Mouse (Mus musculus) heart, embryonic 11.5 days (tissue): ENCODE measurements around the gene Itgb6. TPM values are rescaled to one million over a fixed set of nuclear protein-coding genes. Genes with fewer than 3 reads are reported as not detected.

Experiments
- ATAC-seq: fragments of 200-750 bp; cut with Nextera tagmentation; replicated peaks from 2 replicates; pipeline ENCODE4 v1.8.0; 2017; ENCODE audit warnings: moderate library complexity; ENCODE audit not compliant: insufficient number of reproducible peaks, low FRiP score, low TSS enrichment
- H3K27ac ChIP-seq: fragments of 300-500 bp; sonication (generic); 2 replicates; pipeline ENCODE4 v1.5.1; 2014; ENCODE audit warnings: mild to moderate bottlenecking, low read depth, low read length
- H3K27me3 ChIP-seq: fragments of 300-500 bp; sonication (generic); 2 replicates; pipeline ENCODE4 v1.6.1; 2014; ENCODE audit warnings: mild to moderate bottlenecking, low read length, mixed read lengths; ENCODE audit not compliant: control insufficient read depth, insufficient read depth
- H3K36me3 ChIP-seq: fragments of 300-500 bp; sonication (generic); 2 replicates; pipeline ENCODE4 v1.6.1; 2014; ENCODE audit warnings: mild to moderate bottlenecking, low read length, moderate library complexity, mixed read lengths; ENCODE audit not compliant: control insufficient read depth, insufficient read depth
- H3K4me1 ChIP-seq: fragments of 300-500 bp; sonication (generic); 2 replicates; pipeline ENCODE4 v1.6.1; 2014; ENCODE audit warnings: low read length; ENCODE audit not compliant: control insufficient read depth, insufficient read depth
- H3K4me2 ChIP-seq: fragments of 300-500 bp; sonication (generic); 2 replicates; pipeline ENCODE4 v1.6.1; 2014; ENCODE audit warnings: mild to moderate bottlenecking, moderate library complexity
- H3K4me3 ChIP-seq: fragments of 300-500 bp; sonication (generic); 2 replicates; pipeline ENCODE4 v1.5.1; 2014; ENCODE audit warnings: low read depth, low read length
- H3K9ac ChIP-seq: fragments of 300-500 bp; sonication (generic); 2 replicates; pipeline ENCODE4 v1.6.1; 2014; ENCODE audit warnings: mild to moderate bottlenecking, low read depth, low read length, moderate library complexity
- H3K9me3 ChIP-seq: fragments of 300-500 bp; sonication (generic); replicated peaks from 2 replicates; pipeline ENCODE4 v1.6.1; 2016; ENCODE audit warnings: low read length; ENCODE audit not compliant: control insufficient read depth
- WGBS: fragments of 180-500 bp; shearing (Covaris S2); extraction: QIAGEN DNeasy Blood & Tissue Kit; methylation state at CpG from one replicate; pipeline ENCODE4 v1.1.7; 2014; ENCODE audit not compliant: insufficient replicate concordance; 5-methylcytosine and 5-hydroxymethylcytosine counted together
- polyA plus RNA-seq: library from polyadenylated mRNA; unstranded; fragments of >200 nt; fragmentation: Nextera tagmentation; extraction: Ambion mirVana; gene quantifications from 2 replicates; pipeline ENCODE4 v1.2.1, GENCODE M21; 2014

The Itgb6 gene
- polyA plus RNA-seq, 1 experiment from 2014 or later: 0.20 TPM

DNA sequence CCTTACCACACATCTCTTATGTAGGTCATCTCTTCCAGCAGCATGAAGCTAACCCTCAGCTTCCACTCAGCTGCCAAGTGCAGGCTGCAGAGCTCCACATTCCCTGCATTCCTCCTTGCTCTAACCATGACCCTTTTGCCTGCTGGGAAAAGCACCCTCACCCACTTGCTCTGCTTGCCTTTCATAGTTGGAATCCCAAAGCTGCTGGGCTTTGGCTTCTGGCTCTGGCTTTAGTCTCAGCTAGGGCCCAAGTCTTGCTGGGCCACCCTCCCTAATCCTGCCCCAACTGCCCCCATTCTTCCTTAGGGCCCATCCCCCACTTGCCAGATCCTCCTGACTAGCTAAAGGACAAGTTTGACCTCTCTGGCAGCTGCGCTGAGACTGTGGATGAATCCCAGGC lies 24.3 kb downstream of the Itgb6 start:
- Histone ChIP-seq H3K4me1 (peaks cover 34% of the 10 kb centered on the region), H3K36me3 (no peaks in the 10 kb centered on the region), H3K4me3 (no peak overlapping the region), H3K27me3 (no peaks in the 10 kb centered on the region), H3K4me2 (no peak overlapping the region), H3K9me3 (no peaks in the 10 kb centered on the region), H3K27ac (peak overlapping the region; percentile 66), H3K9ac (no peak overlapping the region)
- WGBS: 12% methylated on average over 1 of the region's 1 CpGs
- ATAC-seq: no peak

DNA sequence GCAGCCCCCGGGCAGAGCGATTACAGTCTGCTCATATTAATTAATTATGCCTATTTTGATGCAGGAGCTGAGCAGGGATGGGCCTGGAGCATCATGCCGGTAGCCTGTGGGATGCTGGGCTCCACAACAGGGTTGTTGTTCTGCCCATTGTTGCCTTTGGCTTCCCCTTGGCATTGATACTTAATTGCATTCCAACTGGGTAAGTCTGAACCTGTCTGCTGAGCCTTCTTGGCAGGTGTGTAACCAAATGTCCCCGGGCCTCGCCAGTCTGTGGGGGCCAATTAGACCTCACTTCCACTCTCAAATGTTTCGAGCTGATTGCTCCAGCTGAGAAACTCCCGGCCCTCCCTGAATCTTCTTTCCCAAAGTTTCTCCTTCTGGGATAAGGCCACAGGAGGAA lies 24.9 kb downstream of the Itgb6 start:
- no peaks in the 10 kb centered on the region for H3K36me3 ChIP-seq
- H3K4me2 ChIP-seq: no peak overlapping the region
- no peak for ATAC-seq
- peak overlapping the region; percentile 66 for H3K27ac ChIP-seq
- no peak overlapping the region for H3K9ac ChIP-seq
- peaks cover 27% of the 10 kb centered on the region for H3K4me1 ChIP-seq
- H3K9me3 ChIP-seq: no peaks in the 10 kb centered on the region
- 73% methylated on average over 7 of the region's 7 CpGs for WGBS
- H3K27me3 ChIP-seq: no peaks in the 10 kb centered on the region
- no peak overlapping the region for H3K4me3 ChIP-seq

DNA sequence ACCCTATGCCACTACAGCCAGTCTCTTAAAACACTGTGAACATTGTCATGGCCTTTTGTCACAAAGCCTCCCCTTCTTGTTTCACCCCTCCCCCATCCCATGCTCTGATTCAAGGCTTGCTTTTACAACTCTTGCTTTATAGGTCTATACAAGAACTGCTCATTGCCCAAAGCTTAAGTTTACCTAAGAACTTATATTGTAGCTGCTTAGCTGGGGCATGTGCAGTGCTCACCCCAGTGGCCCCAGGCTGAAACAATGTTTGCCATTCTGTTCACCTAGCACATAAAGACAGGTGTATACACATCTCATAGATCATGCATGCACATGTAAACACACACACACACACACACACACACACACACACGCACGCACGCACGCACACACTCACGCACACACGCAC lies 25.9 kb downstream of the Itgb6 start:
- H3K4me2 ChIP-seq: no peak overlapping the region
- H3K27ac ChIP-seq: no peak overlapping the region
- no peak overlapping the region for H3K4me3 ChIP-seq
- no peak for ATAC-seq
- WGBS: 94% methylated on average over 6 of the region's 6 CpGs
- no peaks in the 10 kb centered on the region for H3K9me3 ChIP-seq
- no peaks in the 10 kb centered on the region for H3K36me3 ChIP-seq
- no peaks in the 10 kb centered on the region for H3K27me3 ChIP-seq
- peaks cover 27% of the 10 kb centered on the region for H3K4me1 ChIP-seq
- no peak overlapping the region for H3K9ac ChIP-seq

DNA sequence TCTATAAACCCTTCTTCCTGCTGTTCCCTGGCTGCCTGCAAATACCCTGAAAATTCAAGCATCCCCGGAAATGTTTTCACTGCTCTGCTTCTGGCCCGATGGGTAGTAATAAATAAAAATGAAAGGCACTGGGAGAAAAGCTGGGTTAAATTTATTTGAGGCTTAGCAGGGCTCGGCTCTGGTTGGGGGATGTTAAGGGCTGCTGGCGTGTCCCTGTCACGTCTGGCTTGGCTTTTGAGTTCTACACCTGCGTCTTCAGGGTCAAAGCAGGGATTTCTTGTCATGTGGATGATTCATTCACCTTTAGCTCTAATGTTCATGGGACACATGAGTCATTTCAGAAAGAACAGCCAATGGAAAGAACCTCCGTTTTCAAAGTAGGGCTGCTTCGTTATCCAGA lies 26.7 kb downstream of the Itgb6 start:
- no peak overlapping the region for H3K4me3 ChIP-seq
- 84% methylated on average over 8 of the region's 8 CpGs for WGBS
- no peak overlapping the region for H3K27ac ChIP-seq
- H3K4me2 ChIP-seq: no peak overlapping the region
- H3K9me3 ChIP-seq: no peaks in the 10 kb centered on the region
- no peak for ATAC-seq
- H3K9ac ChIP-seq: no peak overlapping the region
- no peaks in the 10 kb centered on the region for H3K36me3 ChIP-seq
- no peaks in the 10 kb centered on the region for H3K27me3 ChIP-seq
- peaks cover 27% of the 10 kb centered on the region for H3K4me1 ChIP-seq

DNA sequence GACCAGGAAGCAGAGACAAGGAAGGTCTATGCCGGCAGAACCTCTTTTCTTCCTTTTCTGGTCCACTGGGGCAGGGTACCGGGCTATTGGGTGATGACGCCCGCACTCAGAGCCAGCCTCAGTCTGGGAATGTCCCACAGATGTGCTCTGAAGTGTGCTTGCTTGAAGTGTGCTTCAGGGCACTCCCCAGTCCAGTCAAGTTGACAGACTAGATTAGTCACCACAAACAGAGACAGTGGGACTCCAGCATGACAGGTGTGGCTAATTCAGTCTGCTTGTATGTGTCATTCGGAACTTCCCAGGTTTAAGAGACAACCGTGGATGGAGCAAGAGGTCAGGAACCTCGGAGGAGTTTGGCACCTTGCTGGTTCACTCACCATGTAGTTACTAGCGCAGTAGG lies 27.9 kb downstream of the Itgb6 start:
- H3K4me3 ChIP-seq: no peak overlapping the region
- no peaks in the 10 kb centered on the region for H3K9me3 ChIP-seq
- ATAC-seq: no peak
- no peak overlapping the region for H3K9ac ChIP-seq
- H3K4me1 ChIP-seq: peaks cover 27% of the 10 kb centered on the region
- H3K27ac ChIP-seq: no peak overlapping the region
- 81% methylated on average over 8 of the region's 8 CpGs for WGBS
- no peaks in the 10 kb centered on the region for H3K36me3 ChIP-seq
- no peaks in the 10 kb centered on the region for H3K27me3 ChIP-seq
- H3K4me2 ChIP-seq: no peak overlapping the region

DNA sequence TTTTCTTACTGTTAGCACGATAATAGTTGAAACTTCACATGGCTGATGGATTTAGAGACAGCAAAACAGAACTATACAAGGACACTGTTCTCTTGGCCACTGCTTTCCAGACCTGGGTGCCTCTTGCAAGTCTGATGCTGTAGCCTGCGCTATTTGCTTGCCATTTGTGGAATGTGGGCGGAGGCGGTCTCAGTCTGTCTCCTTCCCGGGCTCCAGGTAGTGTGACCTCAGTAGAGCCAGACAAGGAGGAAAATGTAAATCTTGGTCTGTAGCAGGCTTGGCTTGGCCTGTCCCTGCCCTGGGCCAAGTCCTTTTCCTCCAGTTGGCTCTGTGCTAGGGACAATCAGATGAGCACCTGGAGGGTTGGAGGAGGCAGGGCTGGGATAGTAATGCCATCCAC lies 30.2 kb downstream of the Itgb6 start:
- no peak for ATAC-seq
- H3K9ac ChIP-seq: no peak overlapping the region
- WGBS: 56% methylated on average over 5 of the region's 5 CpGs
- H3K9me3 ChIP-seq: no peaks in the 10 kb centered on the region
- H3K4me3 ChIP-seq: no peak overlapping the region
- H3K27me3 ChIP-seq: no peaks in the 10 kb centered on the region
- no peak overlapping the region for H3K4me2 ChIP-seq
- H3K4me1 ChIP-seq: peaks cover 12% of the 10 kb centered on the region; the same call in 1 of the 2 replicates
- H3K27ac ChIP-seq: no peak overlapping the region
- H3K36me3 ChIP-seq: no peaks in the 10 kb centered on the region

DNA sequence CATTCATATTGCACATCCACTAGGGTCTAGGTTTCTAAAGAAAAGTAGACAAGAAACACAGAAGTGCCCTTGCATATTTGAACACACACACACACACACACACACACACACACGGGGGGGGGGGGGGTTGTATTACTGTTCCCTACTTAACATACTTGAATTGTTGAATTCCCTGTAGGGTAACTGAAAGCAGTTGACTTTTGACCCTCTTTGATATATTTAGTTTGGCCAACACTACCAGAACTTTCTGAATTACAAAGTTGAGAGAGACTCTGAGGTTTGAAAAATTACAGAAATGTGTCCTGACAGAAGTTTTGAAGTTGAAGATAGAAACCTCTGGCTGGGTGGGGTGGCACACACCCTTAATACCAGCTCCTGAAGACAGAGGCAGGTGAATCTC lies 32.2 kb downstream of the Itgb6 start:
- Histone ChIP-seq H3K27ac (no peak overlapping the region), H3K36me3 (no peaks in the 10 kb centered on the region), H3K27me3 (no peaks in the 10 kb centered on the region), H3K4me2 (no peak overlapping the region), H3K4me3 (no peak overlapping the region), H3K9ac (no peak overlapping the region), H3K4me1 (peaks cover 12% of the 10 kb centered on the region; the same call in 1 of the 2 replicates), H3K9me3 (no peaks in the 10 kb centered on the region)
- ATAC-seq: no peak
- WGBS: 85% methylated on average over 1 of the region's 1 CpGs

DNA sequence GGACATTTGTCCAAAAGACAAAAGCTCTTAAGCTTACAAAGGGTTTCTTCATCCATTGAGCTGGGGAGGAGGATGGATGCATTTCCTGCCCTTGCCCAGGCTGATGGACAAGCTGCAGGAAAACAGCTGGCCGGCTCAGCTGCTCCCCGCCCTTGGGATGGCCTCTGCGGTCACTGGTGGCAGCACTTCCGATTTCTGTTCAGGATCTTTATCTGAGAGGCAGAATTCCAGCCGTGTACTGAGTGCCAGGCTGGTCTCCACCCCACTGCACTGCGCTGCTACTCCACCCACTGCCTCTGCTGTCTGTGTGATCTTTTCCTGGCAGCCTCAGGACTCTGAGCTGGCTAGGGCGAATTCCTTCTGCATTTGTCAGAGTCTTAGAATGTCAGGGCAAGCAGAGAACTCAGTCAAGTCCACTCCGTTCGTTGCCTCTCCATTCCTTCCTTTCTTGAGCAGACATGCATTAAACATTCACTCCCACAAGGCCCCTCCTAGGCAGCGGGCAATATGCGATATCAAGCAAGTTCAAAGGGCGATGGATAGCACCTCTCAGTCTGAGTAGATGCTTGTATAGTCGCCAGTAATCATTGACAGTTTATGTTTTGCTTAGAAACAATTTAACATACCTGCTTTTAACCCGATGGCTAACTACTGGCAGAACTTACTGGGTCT lies 33.4 kb downstream of the Itgb6 start:
- ATAC-seq: peak; percentile 65; the same call in 1 of the 2 replicates
- Histone ChIP-seq H3K36me3 (no peaks in the 10 kb centered on the region), H3K4me3 (no peak overlapping the region), H3K27me3 (no peaks in the 10 kb centered on the region), H3K4me2 (peak overlapping the region; percentile 49), H3K27ac (peak overlapping the region; percentile 67), H3K9ac (no peak overlapping the region), H3K9me3 (no peaks in the 10 kb centered on the region), H3K4me1 (peaks cover 9% of the 10 kb centered on the region; the same call in 1 of the 2 replicates)
- 26% methylated on average over 14 of the region's 14 CpGs for WGBS

DNA sequence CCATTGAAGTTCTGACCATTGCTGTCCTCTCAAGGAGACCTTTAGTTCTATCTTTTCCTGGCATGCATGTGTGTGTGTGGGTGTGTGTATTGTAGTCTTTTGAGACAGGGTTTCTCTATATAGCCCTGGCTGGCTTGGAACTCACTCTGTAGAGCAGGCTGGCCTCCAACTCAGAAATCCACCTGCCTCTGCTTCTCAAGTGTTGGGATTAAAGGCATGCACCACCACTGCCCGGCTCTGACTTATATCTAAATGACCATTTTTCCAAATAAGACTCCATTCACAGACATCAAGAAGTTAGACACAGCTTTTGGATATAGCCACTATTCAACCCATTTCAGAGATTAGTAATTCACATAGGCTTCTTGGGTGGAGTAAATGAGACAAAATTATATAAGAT lies 34.3 kb downstream of the Itgb6 start:
- Histone ChIP-seq H3K4me1 (peaks cover 6% of the 10 kb centered on the region; the same call in 1 of the 2 replicates), H3K36me3 (no peaks in the 10 kb centered on the region), H3K9me3 (no peaks in the 10 kb centered on the region), H3K27me3 (no peaks in the 10 kb centered on the region), H3K27ac (no peak overlapping the region), H3K9ac (no peak overlapping the region), H3K4me2 (no peak overlapping the region), H3K4me3 (no peak overlapping the region)
- no peak for ATAC-seq
- WGBS: 84% methylated on average over 1 of the region's 1 CpGs
